Mouse (Mus musculus): ENCODE results near the gene Foxq1.

GRCm38 (mm10) chr13:31531651-31532061, 24.3 kb upstream of the Foxq1 start:
- TF ChIP-seq ZC3H11A (IDR thresholded peaks at IDR 0.05; ENCODE audit: borderline replicate concordance, low read depth, low read length) (no peak), CHD2 (IDR thresholded peaks at IDR 0.05; ENCODE audit: low read depth, low read length) (no peak), HCFC1 (IDR thresholded peaks at IDR 0.05; ENCODE audit: borderline replicate concordance, insufficient read depth, low read length) (no peak), MAFK (IDR thresholded peaks at IDR 0.05; ENCODE audit: insufficient read depth, low read depth, low read length) (no peak)

Measured in ES-E14 (cell line).